Mouse (Mus musculus): Measurements from ENCODE around the gene Pou1f1.

- no peak for TF ChIP-seq CTCF (IDR thresholded peaks at IDR 0.05; ENCODE audit: insufficient read depth, low read length)
- no peak for TF ChIP-seq POLR2A (IDR thresholded peaks at IDR 0.05; ENCODE audit: borderline replicate concordance, extremely low read depth, low read depth, low read length)
Observed at GRCm38 (mm10) chr16:65485726-65486125, 34.6 kb upstream of the Pou1f1 start.

Data from lung, adult 2 months (tissue).